ENCODE assay signal across 14 mouse cellular contexts in the genomic region with DNA sequence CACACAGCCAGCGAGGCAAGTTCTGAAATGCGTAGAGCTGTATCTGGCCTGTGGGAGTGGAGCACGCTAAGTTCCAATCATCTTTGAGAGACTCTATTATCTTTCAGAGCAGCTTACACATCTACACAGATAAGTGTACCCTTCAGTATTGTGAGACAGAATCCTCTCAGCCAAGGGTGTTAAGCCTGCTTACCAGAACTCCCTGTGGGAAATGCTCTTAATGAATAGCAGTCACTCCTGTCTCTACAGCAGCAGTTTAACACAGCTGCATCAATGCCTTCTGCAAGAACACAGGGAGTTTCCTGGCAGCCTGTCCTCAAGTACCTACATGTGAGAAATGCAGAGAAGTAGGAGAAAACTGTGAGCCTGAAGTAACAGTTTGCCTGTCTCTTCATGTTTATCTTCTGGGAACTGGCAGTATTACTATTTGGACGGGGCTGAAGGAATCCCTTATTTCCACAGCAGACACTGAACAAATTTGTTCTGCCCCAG.
DNase-seq lines count a peak whose midpoint lies in the region; ATAC-seq lines count a peak whose summit lies in the region.
"Had no signal": no experiment of that assay in that cellular context is flagged by ENCODE, and none has a peak within 500 bp of the region (broad histone marks: within the 10 kb centered on the region; RNA-seq: fewer than 3 reads in every experiment).

No protein-coding gene starts in this region.

- peak; percentile 30; the same call in 1 of the 2 replicates for ATAC-seq in forebrain, embryonic 13.5 days
- peak; percentile 65 for ATAC-seq in midbrain, embryonic 11.5 days (ENCODE audit: low FRiP score)
- peak; percentile 57; the same call in 1 of the 2 replicates for ATAC-seq in limb, embryonic 13.5 days (ENCODE audit: low FRiP score, low read depth)
- ATAC-seq: intestine, embryonic 15.5 days had no signal

- H3K4me1 ChIP-seq in forebrain, embryonic 13.5 days = peaks cover 8% of the 10 kb centered on the region
- H3K4me1 ChIP-seq in forebrain, embryonic 10.5 days = peaks cover 9% of the 10 kb centered on the region
- H3K4me1 ChIP-seq in midbrain, embryonic 11.5 days (ENCODE audit: control insufficient read depth, insufficient read depth, low read length) = 0 out of 2 replicates have a peak, but pooled peaks cover 4% of the 10 kb centered on the region
- peaks cover 15% of the 10 kb centered on the region for H3K4me1 ChIP-seq in midbrain, embryonic 10.5 days
- peaks cover 12% of the 10 kb centered on the region for H3K4me1 ChIP-seq in limb, embryonic 13.5 days
- H3K4me1 ChIP-seq: embryonic facial prominence, embryonic 15.5 days; intestine, embryonic 15.5 days; neural tube, embryonic 13.5 days had no signal

- H3K36me3 ChIP-seq in forebrain, embryonic 13.5 days (ENCODE audit: poor library complexity, severe bottlenecking) = no peaks in the 10 kb centered on the region
- no peaks in the 10 kb centered on the region for H3K36me3 ChIP-seq in forebrain, embryonic 10.5 days (replicated peaks)
- no peaks in the 10 kb centered on the region for H3K36me3 ChIP-seq in midbrain, embryonic 11.5 days (ENCODE audit: control insufficient read depth, insufficient read depth, low read length)
- no peaks in the 10 kb centered on the region for H3K36me3 ChIP-seq in midbrain, embryonic 10.5 days
- H3K36me3 ChIP-seq in limb, embryonic 13.5 days = no peaks in the 10 kb centered on the region
- H3K36me3 ChIP-seq: embryonic facial prominence, embryonic 15.5 days; intestine, embryonic 15.5 days; neural tube, embryonic 13.5 days had no signal

- no peak overlapping the region for H3K27ac ChIP-seq in forebrain, embryonic 13.5 days
- no peak overlapping the region for H3K27ac ChIP-seq in forebrain, embryonic 10.5 days
- H3K27ac ChIP-seq in midbrain, embryonic 11.5 days (ENCODE audit: low read depth, low read length) = no peak overlapping the region
- H3K27ac ChIP-seq in midbrain, embryonic 10.5 days (replicated peaks) = no peak overlapping the region
- H3K27ac ChIP-seq in limb, embryonic 13.5 days = peak overlapping the region; percentile 58; the same call in 1 of the 2 replicates
- H3K27ac ChIP-seq: embryonic facial prominence, embryonic 15.5 days; intestine, embryonic 15.5 days; neural tube, embryonic 13.5 days had no signal

- no peak overlapping the region for H3K4me2 ChIP-seq in forebrain, embryonic 13.5 days
- no peak overlapping the region for H3K4me2 ChIP-seq in midbrain, embryonic 11.5 days
- H3K4me2 ChIP-seq in limb, embryonic 13.5 days (replicated peaks) = no peak overlapping the region
- H3K4me2 ChIP-seq: embryonic facial prominence, embryonic 15.5 days; intestine, embryonic 15.5 days; neural tube, embryonic 13.5 days had no signal

- no peak for DNase-seq in forebrain, embryonic 10.5 days (ENCODE audit: extremely low spot score, low spot score)
- DNase-seq in midbrain, embryonic 11.5 days (ENCODE audit: low spot score, missing footprints) = peak; percentile 88
- DNase-seq in midbrain, embryonic 10.5 days (ENCODE audit: low spot score) = no peak
- peak; percentile 18 for DNase-seq in right cerebral cortex, postnatal 25 days
- no peak for DNase-seq in spleen, postnatal 36 days (ENCODE audit: low spot score in 2 of 2)
- no peak for DNase-seq in lung, postnatal 14 days
- DNase-seq: gastrocnemius, postnatal 25 days; lung, postnatal 36 days; thymus, adult 18-20 months had no signal

- H3K27me3 ChIP-seq in forebrain, embryonic 13.5 days = no peaks in the 10 kb centered on the region
- H3K27me3 ChIP-seq in forebrain, embryonic 10.5 days (ENCODE audit: poor library complexity, severe bottlenecking) = no peaks in the 10 kb centered on the region
- H3K27me3 ChIP-seq in midbrain, embryonic 11.5 days (ENCODE audit: control insufficient read depth, insufficient read depth, low read length) = no peaks in the 10 kb centered on the region
- no peaks in the 10 kb centered on the region for H3K27me3 ChIP-seq in midbrain, embryonic 10.5 days (ENCODE audit: low read depth, poor library complexity, severe bottlenecking)
- H3K27me3 ChIP-seq in limb, embryonic 13.5 days = no peaks in the 10 kb centered on the region
- H3K27me3 ChIP-seq: embryonic facial prominence, embryonic 15.5 days; intestine, embryonic 15.5 days; neural tube, embryonic 13.5 days had no signal

- no peak overlapping the region for H3K9ac ChIP-seq in forebrain, embryonic 13.5 days
- no peak overlapping the region for H3K9ac ChIP-seq in midbrain, embryonic 11.5 days (ENCODE audit: low read length)
- no peak overlapping the region for H3K9ac ChIP-seq in limb, embryonic 13.5 days
- H3K9ac ChIP-seq: embryonic facial prominence, embryonic 15.5 days; intestine, embryonic 15.5 days; neural tube, embryonic 13.5 days had no signal

- H3K4me3 ChIP-seq in forebrain, embryonic 13.5 days = no peak overlapping the region
- H3K4me3 ChIP-seq in forebrain, embryonic 10.5 days = no peak overlapping the region
- H3K4me3 ChIP-seq in midbrain, embryonic 11.5 days (ENCODE audit: low read depth, low read length) = no peak overlapping the region
- no peak overlapping the region for H3K4me3 ChIP-seq in midbrain, embryonic 10.5 days
- H3K4me3 ChIP-seq in limb, embryonic 13.5 days = no peak overlapping the region
- H3K4me3 ChIP-seq: embryonic facial prominence, embryonic 15.5 days; intestine, embryonic 15.5 days; neural tube, embryonic 13.5 days had no signal

- WGBS in forebrain, embryonic 13.5 days = 26% methylated on average over 4 of the region's 4 CpGs
- 49% methylated on average over 4 of the region's 4 CpGs for WGBS in forebrain, embryonic 10.5 days
- 27% methylated on average over 4 of the region's 4 CpGs for whole genome bisulfite sequencing in midbrain, embryonic 11.5 days
- 31% methylated on average over 4 of the region's 4 CpGs for WGBS in midbrain, embryonic 10.5 days
- 60% methylated on average over 4 of the region's 4 CpGs for WGBS in limb, embryonic 13.5 days

- H3K9me3 ChIP-seq in forebrain, embryonic 13.5 days (replicated peaks) = no peaks in the 10 kb centered on the region
- no peaks in the 10 kb centered on the region for H3K9me3 ChIP-seq in forebrain, embryonic 10.5 days
- no peaks in the 10 kb centered on the region for H3K9me3 ChIP-seq in midbrain, embryonic 11.5 days (ENCODE audit: control insufficient read depth, low read length)
- H3K9me3 ChIP-seq in midbrain, embryonic 10.5 days (replicated peaks) = no peaks in the 10 kb centered on the region
- H3K9me3 ChIP-seq in limb, embryonic 13.5 days = no peaks in the 10 kb centered on the region
- H3K9me3 ChIP-seq: embryonic facial prominence, embryonic 15.5 days; intestine, embryonic 15.5 days; neural tube, embryonic 13.5 days had no signal

Comparison
In these comparisons a context has a peak if more than half of its experiments do, and no peak if none do; other contexts are left out.
1. DNase-seq: peak in midbrain, embryonic 11.5 days (single experiment) and right cerebral cortex, postnatal 25 days (single experiment); none in forebrain, embryonic 10.5 days (single experiment), midbrain, embryonic 10.5 days (single experiment), spleen, postnatal 36 days (0 of 2) and lung, postnatal 14 days (single experiment).
2. Peak in every context shown above with its lines, with median percentiles within 50 percentile points of each other: ATAC-seq.